Mouse (Mus musculus) forebrain, embryonic 16.5 days (tissue): ENCODE results near the gene Sorbs1. TPM values are rescaled to one million over a fixed set of nuclear protein-coding genes. Genes with fewer than 3 reads are reported as not detected.
A peak's percentile ranks its signal among the peaks of the same experiment; 100 is the strongest.

Source experiments
- ATAC-seq: fragments of 200-750 bp; cut with Nextera tagmentation; 2 replicates; pipeline ENCODE4 v1.8.0; 2017; ENCODE audit warnings: mild to moderate bottlenecking, moderate library complexity
- H3K27ac ChIP-seq: fragments of 300-500 bp; sonication (generic); 2 replicates; pipeline ENCODE4 v1.5.1; 2014; ENCODE audit warnings: low read length, control low read depth
- H3K27me3 ChIP-seq: fragments of 300-500 bp; sonication (generic); replicated peaks from 2 replicates; pipeline ENCODE4 v1.6.1; 2014; ENCODE audit warnings: low read length; ENCODE audit not compliant: control insufficient read depth, insufficient read depth
- H3K36me3 ChIP-seq: fragments of 300-500 bp; sonication (generic); 2 replicates; pipeline ENCODE4 v1.6.1; 2014; ENCODE audit not compliant: control insufficient read depth, insufficient read depth
- H3K4me1 ChIP-seq: fragments of 300-500 bp; sonication (generic); replicated peaks from 2 replicates; pipeline ENCODE4 v1.6.1; 2014; ENCODE audit warnings: low read length; ENCODE audit not compliant: control insufficient read depth, insufficient read depth
- H3K4me2 ChIP-seq: fragments of 300-500 bp; sonication (generic); 2 replicates; pipeline ENCODE4 v1.6.1; 2014; ENCODE audit warnings: mild to moderate bottlenecking, low read length, control low read depth
- H3K4me3 ChIP-seq: fragments of 300-500 bp; sonication (generic); replicated peaks from 2 replicates; pipeline ENCODE4 v1.5.1; 2014; ENCODE audit warnings: mild to moderate bottlenecking, low read length, control low read depth
- H3K9ac ChIP-seq: fragments of 300-500 bp; sonication (generic); replicated peaks from 2 replicates; pipeline ENCODE4 v1.6.1; 2014; ENCODE audit warnings: low read depth, low read length, control low read depth
- H3K9me3 ChIP-seq: fragments of 300-500 bp; sonication (generic); 2 replicates; pipeline ENCODE4 v1.6.1; 2016; ENCODE audit warnings: low read length; ENCODE audit not compliant: control insufficient read depth
- WGBS: fragments of 180-500 bp; shearing (Covaris S2); extraction: QIAGEN DNeasy Blood & Tissue Kit; methylation state at CpG from one replicate; pipeline ENCODE4 v1.1.7; 2014; 5-methylcytosine and 5-hydroxymethylcytosine counted together
- polyA plus RNA-seq: library from polyadenylated mRNA; unstranded; fragments of >200 nt; fragmentation: Nextera tagmentation; extraction: Ambion mirVana; gene quantifications from 2 replicates; pipeline ENCODE4 v1.2.1, GENCODE M21; 2015

Gene Sorbs1
- polyA plus RNA-seq, 1 experiment from 2014 or later = 128 TPM

DNA sequence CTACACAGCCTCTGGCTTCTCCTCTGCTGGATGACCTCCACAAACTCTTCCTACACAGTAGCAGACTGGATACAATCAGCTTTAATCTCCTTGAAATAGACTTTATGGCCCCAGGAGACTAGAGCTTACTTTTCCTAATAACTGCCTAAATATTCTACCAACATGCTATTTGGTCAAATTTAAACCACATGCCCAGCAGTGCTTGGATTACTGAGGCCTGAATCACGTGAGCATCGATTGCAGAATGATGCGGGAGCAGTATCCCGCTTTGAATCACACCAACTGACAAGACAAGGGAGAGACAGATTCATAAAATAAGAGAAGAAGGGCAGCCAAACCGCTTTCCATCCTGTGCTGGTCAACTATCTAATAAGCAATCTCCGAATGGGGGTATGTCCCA, 34.8 kb upstream of the Sorbs1 start:
- no peak overlapping the region for H3K9ac ChIP-seq
- no peaks in the 10 kb centered on the region for H3K27me3 ChIP-seq
- no peak overlapping the region for H3K27ac ChIP-seq
- no peak overlapping the region for H3K4me3 ChIP-seq
- WGBS = 79% methylated on average over 6 of the region's 6 CpGs
- peaks cover 5% of the 10 kb centered on the region for H3K4me1 ChIP-seq
- H3K4me2 ChIP-seq = no peak overlapping the region
- H3K36me3 ChIP-seq = peaks cover 15% of the 10 kb centered on the region
- ATAC-seq = no peak
- H3K9me3 ChIP-seq = no peaks in the 10 kb centered on the region

DNA sequence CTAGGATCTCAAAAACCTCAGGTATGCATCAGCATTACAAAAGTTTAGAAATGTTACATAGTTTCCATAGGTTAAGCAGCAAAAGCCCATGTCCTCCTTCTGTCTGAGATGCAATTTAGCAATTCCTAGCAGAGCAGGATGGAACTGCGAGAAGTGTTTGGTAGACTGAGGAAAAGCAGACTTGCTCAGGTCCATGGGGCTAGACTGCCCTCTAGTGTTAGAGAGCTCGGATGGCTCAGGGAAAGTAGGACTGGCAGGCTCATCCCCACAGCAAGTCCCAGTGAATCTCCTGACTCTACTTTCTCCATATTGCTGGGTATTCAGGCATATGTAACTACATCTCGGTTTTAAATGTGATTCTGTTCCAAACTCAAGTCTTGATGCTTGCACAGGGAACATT, 31.3 kb upstream of the Sorbs1 start:
- 3% methylated on average over 3 of the region's 3 CpGs for WGBS
- peaks cover 5% of the 10 kb centered on the region for H3K4me1 ChIP-seq

GRCm38 (mm10) chr19:40542776-40543175, 29.2 kb upstream of the Sorbs1 start:
- no peak overlapping the region for H3K4me3 ChIP-seq
- no peaks in the 10 kb centered on the region for H3K27me3 ChIP-seq
- H3K9me3 ChIP-seq = no peaks in the 10 kb centered on the region
- no peak overlapping the region for H3K27ac ChIP-seq
- 91% methylated on average over 7 of the region's 7 CpGs for WGBS
- H3K36me3 ChIP-seq = no peaks in the 10 kb centered on the region
- no peak overlapping the region for H3K9ac ChIP-seq
- no peak overlapping the region for H3K4me2 ChIP-seq
- no peaks in the 10 kb centered on the region for H3K4me1 ChIP-seq
- no peak for ATAC-seq

More for the DNA sequence above, 31.3 kb upstream of the Sorbs1 start:
- H3K27ac ChIP-seq = no peak overlapping the region
- H3K9ac ChIP-seq = no peak overlapping the region
- no peaks in the 10 kb centered on the region for H3K27me3 ChIP-seq
- no peaks in the 10 kb centered on the region for H3K9me3 ChIP-seq
- ATAC-seq = peak; percentile 95
- H3K4me2 ChIP-seq = no peak overlapping the region
- H3K4me3 ChIP-seq = no peak overlapping the region
- H3K36me3 ChIP-seq = no peaks in the 10 kb centered on the region

DNA sequence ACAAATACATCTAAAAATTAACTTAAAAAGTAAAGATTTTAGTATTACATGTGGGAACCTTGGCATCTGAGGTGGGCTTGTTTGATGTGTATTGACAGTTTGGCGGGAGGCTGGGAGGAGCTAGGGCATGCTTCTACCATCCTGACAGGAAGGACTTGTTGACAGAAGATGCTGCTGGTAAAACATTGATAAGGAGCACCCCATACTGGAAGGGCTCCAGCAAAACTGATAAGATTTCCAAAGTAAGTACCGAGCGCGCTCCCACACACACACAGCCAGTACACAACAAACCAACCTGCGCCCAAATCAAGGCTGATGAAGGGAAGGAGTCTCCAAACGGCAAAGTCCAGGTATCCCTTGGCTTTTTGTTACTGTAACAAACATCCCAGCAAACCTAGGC, 22.9 kb upstream of the Sorbs1 start:
- 95% methylated on average over 6 of the region's 6 CpGs for WGBS
- Histone ChIP-seq H3K4me3 (no peak overlapping the region), H3K9ac (no peak overlapping the region), H3K27ac (no peak overlapping the region), H3K27me3 (no peaks in the 10 kb centered on the region), H3K9me3 (no peaks in the 10 kb centered on the region), H3K36me3 (no peaks in the 10 kb centered on the region), H3K4me2 (no peak overlapping the region), H3K4me1 (no peaks in the 10 kb centered on the region)
- no peak for ATAC-seq

DNA sequence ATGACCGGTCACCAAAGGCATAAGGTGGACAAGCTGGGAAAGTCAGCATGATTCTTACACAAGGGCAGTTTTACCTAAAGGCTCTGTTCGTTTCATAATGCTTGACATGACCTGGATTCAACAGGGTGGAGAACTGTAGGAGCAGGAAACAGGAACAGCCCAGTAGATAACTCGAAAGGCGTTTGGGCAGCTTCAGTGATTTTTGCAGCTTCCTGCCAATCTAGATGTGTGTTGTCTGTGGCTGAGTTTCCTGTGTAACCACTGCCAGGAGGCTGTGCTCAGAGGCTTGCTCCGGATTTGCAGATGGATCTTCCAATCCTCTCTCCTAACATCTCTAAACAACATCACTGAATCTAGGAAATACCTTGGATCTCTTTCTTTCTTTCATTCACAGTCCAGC, 18.9 kb upstream of the Sorbs1 start:
- H3K27me3 ChIP-seq = no peaks in the 10 kb centered on the region
- no peak for ATAC-seq
- no peak overlapping the region for H3K4me2 ChIP-seq
- H3K36me3 ChIP-seq = no peaks in the 10 kb centered on the region
- no peaks in the 10 kb centered on the region for H3K9me3 ChIP-seq
- WGBS = 87% methylated on average over 5 of the region's 5 CpGs
- H3K27ac ChIP-seq = no peak overlapping the region
- H3K4me3 ChIP-seq = no peak overlapping the region
- H3K4me1 ChIP-seq = no peaks in the 10 kb centered on the region
- H3K9ac ChIP-seq = no peak overlapping the region

GRCm38 (mm10) chr19:40530323-40530722, 16.7 kb upstream of the Sorbs1 start:
- 92% methylated on average over 2 of the region's 2 CpGs for WGBS
- Histone ChIP-seq H3K4me1 (no peaks in the 10 kb centered on the region), H3K9ac (no peak overlapping the region), H3K9me3 (no peaks in the 10 kb centered on the region), H3K27ac (no peak overlapping the region), H3K4me3 (no peak overlapping the region), H3K27me3 (no peaks in the 10 kb centered on the region), H3K4me2 (no peak overlapping the region), H3K36me3 (no peaks in the 10 kb centered on the region)
- no peak for ATAC-seq

GRCm38 (mm10) chr19:40528254-40528653, 14.7 kb upstream of the Sorbs1 start:
- Histone ChIP-seq H3K36me3 (no peaks in the 10 kb centered on the region), H3K27ac (no peak overlapping the region), H3K9me3 (no peaks in the 10 kb centered on the region), H3K9ac (no peak overlapping the region), H3K4me1 (no peaks in the 10 kb centered on the region), H3K27me3 (no peaks in the 10 kb centered on the region), H3K4me2 (no peak overlapping the region), H3K4me3 (no peak overlapping the region)
- ATAC-seq = no peak

DNA sequence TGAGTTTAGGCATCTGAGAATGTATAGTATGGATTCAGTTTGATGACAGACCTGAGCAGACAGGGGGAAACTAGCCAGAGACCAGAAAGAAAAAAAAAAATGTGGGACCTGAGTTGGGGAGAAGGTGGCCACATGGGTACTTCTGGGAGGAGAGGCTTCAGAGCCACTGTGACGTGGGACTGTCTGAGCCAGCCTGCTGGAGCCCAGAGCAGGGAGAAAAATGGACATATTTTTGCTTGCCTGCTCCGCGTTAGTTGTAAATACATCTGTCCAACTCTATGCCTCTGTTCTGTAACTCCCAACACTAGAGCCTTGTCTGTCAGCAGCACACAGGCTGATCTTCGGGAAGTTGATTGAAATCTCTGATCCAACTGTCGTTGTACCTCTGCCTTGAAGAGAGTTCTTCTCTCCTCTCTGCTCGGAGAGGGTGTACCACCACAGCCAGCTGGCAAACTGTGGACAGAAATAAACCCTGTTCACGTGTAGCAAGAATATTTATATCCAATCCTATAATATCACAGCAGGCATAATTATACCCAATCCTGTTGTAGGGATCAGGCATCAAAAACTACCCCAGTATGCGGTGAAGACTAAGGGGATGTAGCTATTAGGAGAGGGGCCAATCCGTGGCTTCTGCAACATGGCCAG, 12.9 kb upstream of the Sorbs1 start:
- Histone ChIP-seq H3K9me3 (no peaks in the 10 kb centered on the region), H3K36me3 (no peaks in the 10 kb centered on the region), H3K4me2 (no peak overlapping the region), H3K4me1 (no peaks in the 10 kb centered on the region), H3K9ac (no peak overlapping the region), H3K4me3 (no peak overlapping the region), H3K27me3 (no peaks in the 10 kb centered on the region), H3K27ac (no peak overlapping the region)
- ATAC-seq = no peak
- 68% methylated on average over 9 of the region's 9 CpGs for WGBS

DNA sequence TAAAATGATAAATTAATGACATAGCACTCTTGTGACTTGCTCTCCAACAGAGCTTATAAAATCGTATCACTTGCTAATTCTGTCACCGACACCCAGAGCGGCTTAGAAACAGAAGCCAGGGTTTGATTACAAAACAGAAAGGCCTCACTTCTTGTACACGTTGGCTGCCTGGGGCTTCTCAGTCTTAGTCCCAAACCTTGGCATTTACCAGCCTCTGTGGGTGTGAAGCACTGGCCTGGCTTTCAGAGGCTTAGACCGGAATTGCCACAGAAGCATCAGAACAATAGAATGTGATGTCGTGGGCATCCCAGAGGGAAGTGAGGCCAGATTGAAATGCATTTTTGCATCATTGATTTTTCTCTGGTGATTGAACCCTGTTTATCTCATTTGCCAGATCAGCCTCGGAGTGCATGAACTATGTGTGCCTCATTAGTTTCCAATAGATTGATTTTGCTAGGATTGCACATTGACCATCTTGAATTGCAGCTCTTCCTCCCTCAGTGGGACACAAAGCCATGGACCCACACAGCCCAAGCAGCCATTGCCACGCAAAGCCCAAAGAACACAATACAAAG, 9.9 kb upstream of the Sorbs1 start:
- H3K27me3 ChIP-seq = no peaks in the 10 kb centered on the region
- H3K4me2 ChIP-seq = no peak overlapping the region
- WGBS = 54% methylated on average over 8 of the region's 8 CpGs
- no peaks in the 10 kb centered on the region for H3K4me1 ChIP-seq
- no peak overlapping the region for H3K27ac ChIP-seq
- no peak overlapping the region for H3K9ac ChIP-seq
- no peak for ATAC-seq
- H3K9me3 ChIP-seq = no peaks in the 10 kb centered on the region
- H3K36me3 ChIP-seq = no peaks in the 10 kb centered on the region
- H3K4me3 ChIP-seq = no peak overlapping the region

DNA sequence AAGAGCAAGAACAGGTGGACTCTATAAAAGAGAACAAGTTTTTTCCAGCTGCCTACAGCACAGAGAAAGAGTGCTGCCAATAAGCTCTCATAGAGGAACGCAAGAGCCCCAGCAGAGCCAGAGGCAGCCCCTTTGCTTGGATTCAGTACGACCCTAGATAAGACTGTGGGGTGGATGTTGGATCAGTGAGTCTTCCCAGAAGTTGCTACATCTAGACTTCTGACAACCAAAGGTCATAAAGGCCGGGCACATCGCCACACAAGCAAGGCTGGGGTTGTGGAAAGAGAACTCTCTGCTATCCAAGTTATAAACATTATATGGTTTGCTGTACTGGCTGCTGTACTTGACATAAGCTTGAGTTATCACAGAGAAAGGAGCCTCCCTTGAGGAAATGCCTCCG, 6.8 kb upstream of the Sorbs1 start:
- no peaks in the 10 kb centered on the region for H3K36me3 ChIP-seq
- ATAC-seq = no peak
- WGBS = 95% methylated on average over 5 of the region's 5 CpGs
- H3K9me3 ChIP-seq = no peaks in the 10 kb centered on the region
- no peaks in the 10 kb centered on the region for H3K27me3 ChIP-seq
- no peaks in the 10 kb centered on the region for H3K4me1 ChIP-seq
- H3K4me3 ChIP-seq = no peak overlapping the region
- H3K9ac ChIP-seq = no peak overlapping the region
- H3K4me2 ChIP-seq = no peak overlapping the region
- no peak overlapping the region for H3K27ac ChIP-seq
